Mouse (Mus musculus) thymus, postnatal 36 days (tissue): ENCODE data around the gene Ykt6.
A peak's percentile ranks its signal among the peaks of the same experiment; 100 is the strongest.
"Not testable (repeated sequence)": the region's sequence is repeated elsewhere in the genome, so short reads cannot be mapped to it uniquely, and the experiment has no call there.

ENCODE experiments used
- DNase-seq, 2 experiments: peaks; one replicate each; pipeline ENCODE4 v3.0.0; 2022; ENCODE audit warnings: mixed read lengths in 2 of 2

Ykt6 gene

GRCm38 (mm10) chr11:5955546-5956276 lies at the start of gene Ykt6:
TSS of gene Ykt6 (plus strand) at chr11:5955693.
- DNase-seq, result peak; percentile 91 to 94

DNA sequence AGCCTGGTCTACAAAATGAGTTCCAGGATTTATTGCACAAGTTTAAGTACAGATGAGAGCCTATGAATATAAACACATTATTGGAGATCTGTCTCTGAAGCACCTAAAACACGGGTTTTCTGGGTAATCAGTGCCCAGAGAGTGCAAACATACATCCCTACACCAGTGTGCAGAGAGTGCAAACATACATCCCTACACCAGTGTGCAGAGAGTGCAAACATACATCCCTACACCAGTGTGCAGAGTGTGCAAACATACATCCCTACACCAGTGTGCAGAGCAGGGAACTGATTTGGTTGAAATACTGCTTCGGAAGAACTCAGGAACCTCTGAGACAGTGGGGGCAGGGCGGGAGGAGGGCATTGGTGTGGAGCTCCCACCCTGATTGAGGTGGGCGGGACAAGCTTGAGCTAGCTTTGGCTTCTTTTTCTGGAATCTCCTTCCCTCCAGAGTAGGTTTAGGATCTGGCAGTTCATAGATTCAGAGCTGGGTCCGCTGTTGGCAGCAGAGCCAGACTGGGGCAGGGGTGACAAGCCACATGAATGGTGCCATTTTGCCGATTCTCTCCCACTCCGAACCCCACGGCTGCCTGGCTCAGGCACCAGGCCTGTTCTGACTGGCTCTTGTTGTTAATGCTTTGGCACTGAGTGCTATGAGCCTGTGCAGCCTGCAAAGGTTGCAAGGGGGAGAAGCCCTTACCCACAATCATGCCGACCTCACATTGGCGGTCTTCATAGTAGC lies 49.5 kb upstream of the Ykt6 start:
- DNase-seq, result no peak

GRCm38 (mm10) chr11:5907096-5907495 lies 48.4 kb upstream of the Ykt6 start:
- no peak for DNase-seq

DNA sequence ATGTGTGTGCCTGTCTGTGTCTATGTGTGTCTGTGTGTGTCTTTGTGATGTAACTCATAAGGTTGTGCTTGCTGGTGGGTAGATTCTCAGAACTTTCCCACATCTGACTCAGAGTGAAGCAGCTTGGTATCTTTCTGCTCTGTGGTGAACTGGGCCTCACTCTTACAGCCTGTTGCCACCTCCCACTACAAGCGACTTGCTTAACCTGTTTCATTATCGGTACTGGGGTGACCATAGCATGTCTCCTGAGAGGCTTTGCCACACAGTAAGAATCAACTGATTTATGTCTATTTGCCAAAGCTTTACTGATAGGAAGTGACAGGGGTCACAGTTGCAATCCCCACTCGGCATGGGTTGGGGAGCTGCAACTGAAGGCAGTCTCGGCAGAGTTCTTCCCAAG lies 46.9 kb upstream of the Ykt6 start:
- no peak for DNase-seq

DNA sequence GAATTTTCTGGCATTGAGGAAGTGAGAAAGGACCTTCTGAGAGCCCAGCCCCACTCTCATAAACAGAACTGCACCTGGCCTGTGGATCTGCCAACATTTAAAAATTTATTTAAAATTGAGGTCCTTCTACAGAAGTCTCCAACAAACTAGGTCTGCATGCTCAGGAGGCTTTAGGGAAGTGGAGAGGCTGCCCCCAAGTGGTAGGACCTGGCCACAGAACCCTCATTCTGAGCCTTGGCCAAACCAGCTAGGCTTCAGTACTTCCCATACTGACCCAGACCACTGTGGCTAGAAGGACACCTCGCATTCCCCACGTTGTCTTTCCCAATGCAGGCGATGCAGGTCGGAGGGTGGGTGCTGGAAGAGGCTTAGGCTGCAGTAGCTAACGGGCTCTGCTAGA lies 42.9 kb upstream of the Ykt6 start:
- DNase-seq, result peak; percentile 36 to 40

- DNase-seq, result no peak
Observed at GRCm38 (mm10) chr11:5913256-5913655, 42.2 kb upstream of the Ykt6 start.

GRCm38 (mm10) chr11:5913936-5914335 lies 41.6 kb upstream of the Ykt6 start:
- DNase-seq, result no peak

GRCm38 (mm10) chr11:5914940-5915339 lies 40.6 kb upstream of the Ykt6 start:
- no peak for DNase-seq

DNA sequence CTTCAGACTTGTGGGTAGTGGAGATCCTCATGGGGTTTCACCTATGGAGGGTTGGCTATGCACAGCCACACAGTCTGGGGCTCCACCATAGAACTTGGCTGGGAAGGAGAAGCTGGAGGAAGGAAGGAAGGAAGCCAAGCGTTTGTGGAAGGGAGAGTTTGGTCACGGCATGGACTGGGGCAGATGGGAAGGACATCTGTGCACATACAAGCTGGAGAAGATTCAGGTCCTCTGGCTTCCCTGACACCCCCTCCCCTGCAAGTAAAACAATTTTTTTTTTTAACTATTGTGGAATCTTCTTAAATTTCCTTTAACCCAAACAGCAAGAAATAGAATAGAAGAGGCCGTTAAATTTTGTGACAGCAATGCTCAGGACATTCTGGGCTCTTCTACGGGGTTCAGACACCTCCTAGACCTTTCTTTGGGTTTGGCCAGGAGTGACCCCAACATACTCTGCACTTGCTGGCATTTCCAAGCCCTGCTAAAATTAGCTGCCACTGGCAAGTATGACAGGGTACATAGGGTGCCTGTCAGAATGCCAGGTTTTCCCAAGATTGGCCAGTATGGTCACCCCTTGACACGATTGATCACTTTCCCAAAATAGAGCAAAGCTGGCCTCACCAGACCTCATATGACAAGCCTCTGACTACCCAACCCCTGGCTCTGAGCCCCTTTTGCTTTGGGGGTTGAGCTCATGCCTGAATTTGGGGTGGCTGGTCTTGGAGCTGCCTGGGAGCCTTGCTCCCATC lies 39.9 kb upstream of the Ykt6 start:
- DNase-seq, result no peak

GRCm38 (mm10) chr11:5916178-5916548 lies 39.3 kb upstream of the Ykt6 start:
- DNase-seq, result no peak

DNA sequence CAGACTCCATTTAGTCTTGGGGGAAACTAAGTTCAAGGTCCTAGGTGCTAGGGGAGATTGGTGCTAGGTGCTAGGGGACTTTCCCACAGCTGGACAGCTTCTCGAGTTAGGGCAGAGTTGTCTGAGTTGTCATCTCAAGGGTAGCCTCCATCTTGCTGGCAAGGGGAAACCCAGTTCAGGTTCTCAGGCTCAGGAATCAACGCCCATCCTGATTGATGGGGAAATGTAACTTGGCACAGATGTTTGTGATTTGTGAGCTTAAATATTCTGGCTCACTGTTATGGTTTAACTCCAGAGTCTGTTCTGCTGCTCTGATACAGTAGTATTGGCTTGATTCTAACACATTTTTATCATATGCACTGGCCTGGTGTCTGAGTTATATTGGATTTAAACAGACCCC lies 37.4 kb upstream of the Ykt6 start:
- DNase-seq, result no peak

GRCm38 (mm10) chr11:5919606-5920005 lies 35.9 kb upstream of the Ykt6 start:
- no peak for DNase-seq

- peak; percentile 16 to 33 for DNase-seq
Observed at GRCm38 (mm10) chr11:5920323-5920960, 35.1 kb upstream of the Ykt6 start.

GRCm38 (mm10) chr11:5924699-5925098 lies 30.8 kb upstream of the Ykt6 start:
- no peak for DNase-seq

DNA sequence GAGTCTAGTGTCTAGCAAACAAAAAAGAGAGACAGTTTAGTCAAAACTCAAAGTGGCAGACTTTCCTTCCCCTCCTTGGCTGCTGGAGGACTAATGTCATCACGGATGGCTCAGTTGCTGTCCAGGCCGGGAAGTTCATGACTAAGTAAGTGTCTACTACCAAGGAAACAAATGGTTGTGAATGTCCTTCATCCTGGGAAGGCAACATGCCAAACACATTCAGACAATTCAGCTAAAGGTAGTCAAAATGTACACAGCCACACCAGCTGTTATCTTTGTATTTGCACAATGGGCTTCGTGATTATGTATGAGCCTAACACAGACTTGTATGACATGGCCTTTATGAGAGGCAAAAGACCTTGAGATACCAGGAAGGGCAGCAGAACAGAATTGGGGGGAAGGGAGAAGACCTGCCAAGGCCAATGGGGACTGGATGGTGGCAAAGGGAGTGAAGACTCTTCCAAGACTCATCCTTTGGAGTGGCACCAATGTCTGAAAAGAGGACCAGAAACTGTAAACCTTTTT lies 28.7 kb upstream of the Ykt6 start:
- DNase-seq, result no peak

- no peak for DNase-seq
Observed at GRCm38 (mm10) chr11:5930578-5930977, 24.9 kb upstream of the Ykt6 start.

- peak in 1 of 2 experiments; percentile 22 for DNase-seq
Observed at GRCm38 (mm10) chr11:5931947-5932346, 23.5 kb upstream of the Ykt6 start.

- DNase-seq, result not testable (repeated sequence)
Observed at GRCm38 (mm10) chr11:5934531-5934930, 21.0 kb upstream of the Ykt6 start.

- no peak for DNase-seq
Observed at GRCm38 (mm10) chr11:5942966-5943365, 12.5 kb upstream of the Ykt6 start.

DNA sequence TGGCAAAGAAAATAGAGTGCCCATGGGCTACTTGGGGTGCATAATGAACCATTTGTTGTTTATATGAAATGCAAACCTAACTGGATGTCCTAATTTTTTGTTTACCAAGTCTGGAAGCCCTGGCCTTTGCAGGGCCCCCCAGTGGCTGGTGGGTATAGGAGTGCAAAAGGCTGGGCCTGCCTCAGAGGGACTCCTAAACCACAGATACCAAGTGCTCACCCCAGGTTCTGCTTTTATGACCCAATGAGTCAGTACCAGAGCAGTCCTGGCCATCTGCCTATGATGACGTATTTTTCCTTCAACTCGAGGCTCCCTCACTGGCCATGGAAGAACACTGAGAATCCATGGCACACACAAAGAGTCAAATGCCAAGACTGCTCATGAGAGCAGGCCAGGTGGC lies 10.4 kb upstream of the Ykt6 start:
- DNase-seq, result no peak

- DNase-seq, result no peak
Observed at GRCm38 (mm10) chr11:5947796-5948195, 7.7 kb upstream of the Ykt6 start.

DNA sequence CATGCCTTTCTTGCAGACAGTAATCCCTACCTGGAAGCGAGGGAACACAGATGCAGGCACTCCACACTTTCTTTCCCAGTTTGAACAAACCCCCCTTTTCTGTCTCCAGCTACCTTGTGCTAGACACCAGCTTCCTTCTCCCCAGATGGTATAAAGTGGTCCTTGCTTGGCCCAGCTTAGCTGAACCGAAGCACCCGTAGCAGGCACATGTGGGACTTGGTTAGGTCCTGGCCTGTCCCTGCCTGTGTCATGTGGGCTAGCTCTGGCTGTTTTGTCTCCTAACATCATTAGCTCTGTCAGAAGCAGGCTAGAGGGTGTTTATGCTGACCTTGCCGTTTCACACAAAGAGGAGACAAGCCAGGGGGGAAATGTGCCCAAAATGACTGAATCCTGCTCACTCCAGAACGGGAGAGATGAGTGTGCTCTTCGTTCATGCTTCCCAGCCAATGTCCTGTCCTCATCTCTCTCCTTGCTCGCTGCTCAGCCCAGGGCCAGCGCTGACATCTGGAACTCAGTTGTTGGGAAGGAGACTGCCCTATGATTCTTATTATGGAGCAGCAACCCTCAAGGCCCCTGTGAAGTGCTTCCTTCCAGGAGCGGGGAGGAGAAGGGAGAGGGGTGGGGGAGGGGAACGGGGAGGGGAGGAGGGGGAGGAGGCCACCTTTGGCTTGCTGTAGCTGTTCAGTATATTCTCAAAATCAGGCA lies 6.8 kb upstream of the Ykt6 start:
- no peak for DNase-seq
